In the genomic region with DNA sequence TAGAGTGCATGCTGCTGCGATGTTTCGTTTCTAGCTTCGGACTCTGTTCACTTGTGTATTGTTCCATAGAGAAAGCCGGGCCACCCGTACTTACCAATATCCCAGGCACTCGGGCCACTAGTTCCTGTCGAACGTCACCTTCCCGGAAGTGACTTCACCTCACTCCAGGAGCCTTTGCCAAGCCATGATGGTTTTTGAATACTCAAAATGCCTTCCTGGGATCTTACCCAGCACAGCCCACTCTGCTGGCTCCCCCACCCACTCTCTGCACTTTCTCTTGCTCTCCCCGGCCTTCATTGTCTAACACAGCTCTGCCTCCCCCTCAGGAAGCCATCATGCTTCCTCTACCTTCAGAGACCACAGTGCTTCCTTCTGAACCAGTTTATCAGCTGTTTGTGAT, we compare ENCODE assay signal across 19 mouse cellular contexts.
DNase-seq lines count a peak whose midpoint lies in the region; ATAC-seq lines count a peak whose summit lies in the region.
"Had no signal": no experiment of that assay in that cellular context is flagged by ENCODE, and none has a peak within 500 bp of the region (broad histone marks: within the 10 kb centered on the region; RNA-seq: fewer than 3 reads in every experiment).

No protein-coding gene starts in this region.

- DNase-seq in heart, postnatal 14 days: no peak
- no peak for DNase-seq in kidney, adult 11 months
- DNase-seq: adrenal gland, postnatal 14 days; cerebellum, adult 11-12 months; cerebellum, adult 9-10 months; cerebellum, postnatal 25 days; gastrocnemius, postnatal 10 days had no signal

- no peaks in the 10 kb centered on the region for H3K9me3 ChIP-seq in heart, embryonic 11.5 days (replicated peaks; ENCODE audit: control insufficient read depth, low read length)
- no peaks in the 10 kb centered on the region for H3K9me3 ChIP-seq in heart, embryonic 13.5 days
- H3K9me3 ChIP-seq in heart, embryonic 15.5 days (replicated peaks): no peaks in the 10 kb centered on the region
- H3K9me3 ChIP-seq in limb, embryonic 13.5 days: no peaks in the 10 kb centered on the region
- H3K9me3 ChIP-seq: embryonic facial prominence, embryonic 13.5 days; forebrain, embryonic 12.5 days; hindbrain, embryonic 13.5 days had no signal

- H3K27me3 ChIP-seq in heart, embryonic 11.5 days (ENCODE audit: control insufficient read depth, insufficient read depth, low read length): no peaks in the 10 kb centered on the region
- no peaks in the 10 kb centered on the region for H3K27me3 ChIP-seq in heart, embryonic 13.5 days (replicated peaks)
- H3K27me3 ChIP-seq in heart, embryonic 15.5 days: no peaks in the 10 kb centered on the region
- H3K27me3 ChIP-seq in limb, embryonic 13.5 days: peaks cover 54% of the 10 kb centered on the region
- H3K27me3 ChIP-seq: embryonic facial prominence, embryonic 13.5 days; forebrain, embryonic 12.5 days; hindbrain, embryonic 13.5 days; Patski had no signal

- 48% methylated on average over 10 of the region's 10 CpGs for WGBS in heart, embryonic 11.5 days (ENCODE audit: insufficient replicate concordance)
- WGBS in heart, embryonic 13.5 days: 40% methylated on average over 10 of the region's 10 CpGs
- 41% methylated on average over 10 of the region's 10 CpGs for WGBS in heart, embryonic 15.5 days
- WGBS in limb, embryonic 13.5 days: 65% methylated on average over 10 of the region's 10 CpGs

- intact Hi-C loops in heart, postnatal 14 days (cut with DNase I): no loop called here

- H3K4me2 ChIP-seq in heart, embryonic 11.5 days: peak overlapping the region; percentile 24; the same call in 1 of the 2 replicates
- H3K4me2 ChIP-seq in heart, embryonic 13.5 days: peak overlapping the region; percentile 48
- H3K4me2 ChIP-seq in heart, embryonic 15.5 days: 0 out of 2 replicates have a peak overlapping the region, but pooled peaks have one; percentile 25
- H3K4me2 ChIP-seq in limb, embryonic 13.5 days (replicated peaks): no peak overlapping the region
- H3K4me2 ChIP-seq: embryonic facial prominence, embryonic 13.5 days; forebrain, embryonic 12.5 days; hindbrain, embryonic 13.5 days had no signal

- no peak overlapping the region for H3K27ac ChIP-seq in heart, embryonic 11.5 days (ENCODE audit: low read depth, low read length)
- H3K27ac ChIP-seq in heart, embryonic 13.5 days (replicated peaks): peak overlapping the region; percentile 20
- no peak overlapping the region for H3K27ac ChIP-seq in heart, embryonic 15.5 days
- H3K27ac ChIP-seq in limb, embryonic 13.5 days: peak overlapping the region; percentile 10; the same call in 1 of the 2 replicates
- H3K27ac ChIP-seq: embryonic facial prominence, embryonic 13.5 days; forebrain, embryonic 12.5 days; heart, adult 2 months; hindbrain, embryonic 13.5 days; hindbrain, postnatal 0 days had no signal

- no peak overlapping the region for H3K4me3 ChIP-seq in heart, embryonic 11.5 days (ENCODE audit: low read depth, low read length)
- no peak overlapping the region for H3K4me3 ChIP-seq in heart, embryonic 13.5 days
- no peak overlapping the region for H3K4me3 ChIP-seq in heart, embryonic 15.5 days
- no peak overlapping the region for H3K4me3 ChIP-seq in limb, embryonic 13.5 days
- H3K4me3 ChIP-seq: embryonic facial prominence, embryonic 13.5 days; forebrain, embryonic 12.5 days; heart, adult 2 months; hindbrain, embryonic 13.5 days had no signal

- ATAC-seq in heart, embryonic 11.5 days (replicated peaks; ENCODE audit: insufficient number of reproducible peaks, low FRiP score, low TSS enrichment): no peak
- no peak for ATAC-seq in heart, embryonic 13.5 days (ENCODE audit: extremely low read depth, insufficient number of reproducible peaks, low FRiP score, low TSS enrichment)
- no peak for ATAC-seq in heart, embryonic 15.5 days (replicated peaks; ENCODE audit: insufficient number of reproducible peaks, insufficient read depth, low FRiP score, low read depth)
- no peak for ATAC-seq in limb, embryonic 13.5 days (ENCODE audit: low FRiP score, low read depth)
- ATAC-seq: activated CD4-positive, CD25-positive, alpha-beta regulatory T cell, adult 4 months; forebrain, embryonic 16.5 days; hindbrain, postnatal 0 days; Patski had no signal

- no peaks in the 10 kb centered on the region for H3K36me3 ChIP-seq in heart, embryonic 11.5 days (ENCODE audit: control insufficient read depth, insufficient read depth, low read length)
- no peaks in the 10 kb centered on the region for H3K36me3 ChIP-seq in heart, embryonic 13.5 days
- H3K36me3 ChIP-seq in heart, embryonic 15.5 days: no peaks in the 10 kb centered on the region
- no peaks in the 10 kb centered on the region for H3K36me3 ChIP-seq in limb, embryonic 13.5 days
- H3K36me3 ChIP-seq: embryonic facial prominence, embryonic 13.5 days; forebrain, embryonic 12.5 days; hindbrain, embryonic 13.5 days had no signal

- no peak overlapping the region for H3K9ac ChIP-seq in heart, embryonic 11.5 days (ENCODE audit: low read depth, low read length)
- H3K9ac ChIP-seq in heart, embryonic 13.5 days: no peak overlapping the region
- no peak overlapping the region for H3K9ac ChIP-seq in heart, embryonic 15.5 days
- no peak overlapping the region for H3K9ac ChIP-seq in limb, embryonic 13.5 days
- H3K9ac ChIP-seq: embryonic facial prominence, embryonic 13.5 days; forebrain, embryonic 12.5 days; hindbrain, embryonic 13.5 days had no signal

- H3K4me1 ChIP-seq in heart, embryonic 11.5 days (ENCODE audit: control insufficient read depth, insufficient read depth, low read length): peaks cover 5% of the 10 kb centered on the region
- H3K4me1 ChIP-seq in heart, embryonic 13.5 days: peaks cover 25% of the 10 kb centered on the region
- H3K4me1 ChIP-seq in heart, embryonic 15.5 days (replicated peaks): peaks cover 9% of the 10 kb centered on the region
- peaks cover 34% of the 10 kb centered on the region for H3K4me1 ChIP-seq in limb, embryonic 13.5 days
- H3K4me1 ChIP-seq: forebrain, embryonic 12.5 days had no signal

Comparison
In these comparisons a context has a peak if more than half of its experiments do, and no peak if none do; other contexts are left out.
1. H3K27ac ChIP-seq: peak in heart, embryonic 13.5 days (single experiment) and limb, embryonic 13.5 days (single experiment); none in heart, embryonic 11.5 days (single experiment) and heart, embryonic 15.5 days (single experiment).